Mouse (Mus musculus): Measurements from ENCODE around the gene Ptchd4. TPM values are rescaled to one million over a fixed set of nuclear protein-coding genes. Genes with fewer than 3 reads are reported as not detected.

Ptchd4 gene
- polyA plus RNA-seq, 2 experiments = 0.88 to 7.4 TPM

- Histone ChIP-seq H3K27me3 (ENCODE audit: control insufficient read depth, insufficient read depth, low read length) (no peaks in the 10 kb centered on the region), H3K4me1 (ENCODE audit: control insufficient read depth, insufficient read depth, low read length) (no peaks in the 10 kb centered on the region), H3K36me3 (ENCODE audit: control insufficient read depth, insufficient read depth, low read length) (no peaks in the 10 kb centered on the region), H3K9me3 (ENCODE audit: control insufficient read depth, low read length) (no peaks in the 10 kb centered on the region), H3K27ac (replicated peaks; ENCODE audit: low read depth, low read length) (no peak overlapping the region), H3K4me3 (replicated peaks; ENCODE audit: low read length) (no peak overlapping the region), H3K4me2 (replicated peaks; ENCODE audit: low read depth, low read length, severe bottlenecking) (no peak overlapping the region), H3K9ac (ENCODE audit: low read depth, low read length, severe bottlenecking) (no peak overlapping the region)
- ATAC-seq (ENCODE audit: low FRiP score, low read depth) (no peak), DNase-seq (ENCODE audit: low spot score) (peak; percentile 7)
- WGBS = 42% methylated on average over 5 of the region's 5 CpGs
- TF ChIP-seq POLR2A (IDR thresholded peaks at IDR 0.05; ENCODE audit: borderline replicate concordance, extremely low read depth, insufficient read depth, insufficient read length) = no peak
Measured at GRCm38 (mm10) chr17:42480173-42480991, 164.6 kb downstream of the Ptchd4 start.

- Histone ChIP-seq H3K4me3 (replicated peaks; ENCODE audit: low read length) (no peak overlapping the region), H3K4me1 (ENCODE audit: control insufficient read depth, insufficient read depth, low read length) (no peaks in the 10 kb centered on the region), H3K4me2 (replicated peaks; ENCODE audit: low read depth, low read length, severe bottlenecking) (no peak overlapping the region), H3K27ac (replicated peaks; ENCODE audit: low read depth, low read length) (no peak overlapping the region), H3K36me3 (ENCODE audit: control insufficient read depth, insufficient read depth, low read length) (no peaks in the 10 kb centered on the region), H3K9me3 (ENCODE audit: control insufficient read depth, low read length) (no peaks in the 10 kb centered on the region), H3K9ac (ENCODE audit: low read depth, low read length, severe bottlenecking) (no peak overlapping the region), H3K27me3 (ENCODE audit: control insufficient read depth, insufficient read depth, low read length) (no peaks in the 10 kb centered on the region)
- 77% methylated on average over 9 of the region's 9 CpGs for WGBS
- DNase-seq (ENCODE audit: low spot score) (no peak), ATAC-seq (ENCODE audit: low FRiP score, low read depth) (no peak)
- TF ChIP-seq POLR2A (IDR thresholded peaks at IDR 0.05; ENCODE audit: borderline replicate concordance, extremely low read depth, insufficient read depth, insufficient read length) = no peak
Measured at GRCm38 (mm10) chr17:42509356-42510262, 193.9 kb downstream of the Ptchd4 start.

DNA sequence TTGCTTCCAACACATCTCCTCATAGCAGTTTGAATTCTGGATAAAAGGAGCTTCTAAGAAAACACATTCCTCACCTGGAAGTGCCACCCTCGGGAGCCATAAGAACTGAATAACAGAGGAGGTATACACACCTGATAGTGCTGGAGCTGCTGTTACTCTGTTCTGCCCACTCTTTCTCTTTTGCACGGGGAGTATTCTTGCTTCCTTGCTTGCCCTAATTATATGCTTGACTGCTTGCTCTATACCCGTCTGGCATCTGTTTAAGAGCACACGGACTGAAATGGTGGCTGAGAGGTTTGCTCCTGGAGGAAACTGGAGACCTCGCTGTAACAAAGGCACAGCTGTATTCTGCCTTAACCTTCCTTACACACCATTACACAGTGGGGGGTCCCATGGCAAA is 214.4 kb downstream of the Ptchd4 start:
- no peak overlapping the region for H3K27ac ChIP-seq (replicated peaks; ENCODE audit: low read depth, low read length)
- no peaks in the 10 kb centered on the region for H3K27me3 ChIP-seq (ENCODE audit: control insufficient read depth, insufficient read depth, low read length)
- DNase-seq (ENCODE audit: low spot score) = no peak
- H3K9me3 ChIP-seq (ENCODE audit: control insufficient read depth, low read length) = no peaks in the 10 kb centered on the region
- no peak for ATAC-seq (ENCODE audit: low FRiP score, low read depth)
- TF ChIP-seq POLR2A (IDR thresholded peaks at IDR 0.05; ENCODE audit: borderline replicate concordance, extremely low read depth, insufficient read depth, insufficient read length) = no peak
- H3K4me3 ChIP-seq (replicated peaks; ENCODE audit: low read length) = no peak overlapping the region
- H3K4me1 ChIP-seq (ENCODE audit: control insufficient read depth, insufficient read depth, low read length) = no peaks in the 10 kb centered on the region
- WGBS = 40% methylated on average over 5 of the region's 5 CpGs
- no peak overlapping the region for H3K9ac ChIP-seq (ENCODE audit: low read depth, low read length, severe bottlenecking)
- no peak overlapping the region for H3K4me2 ChIP-seq (replicated peaks; ENCODE audit: low read depth, low read length, severe bottlenecking)
- no peaks in the 10 kb centered on the region for H3K36me3 ChIP-seq (ENCODE audit: control insufficient read depth, insufficient read depth, low read length)

GRCm38 (mm10) chr17:42549578-42549977 is 233.8 kb downstream of the Ptchd4 start:
- TF ChIP-seq POLR2A (IDR thresholded peaks at IDR 0.05; ENCODE audit: borderline replicate concordance, extremely low read depth, insufficient read depth, insufficient read length) = no peak
- Histone ChIP-seq H3K27ac (replicated peaks; ENCODE audit: low read depth, low read length) (no peak overlapping the region), H3K4me1 (ENCODE audit: control insufficient read depth, insufficient read depth, low read length) (no peaks in the 10 kb centered on the region), H3K27me3 (ENCODE audit: control insufficient read depth, insufficient read depth, low read length) (no peaks in the 10 kb centered on the region), H3K4me2 (replicated peaks; ENCODE audit: low read depth, low read length, severe bottlenecking) (no peak overlapping the region), H3K4me3 (replicated peaks; ENCODE audit: low read length) (no peak overlapping the region), H3K9me3 (ENCODE audit: control insufficient read depth, low read length) (no peaks in the 10 kb centered on the region), H3K9ac (ENCODE audit: low read depth, low read length, severe bottlenecking) (no peak overlapping the region), H3K36me3 (ENCODE audit: control insufficient read depth, insufficient read depth, low read length) (no peaks in the 10 kb centered on the region)
- DNase-seq (ENCODE audit: low spot score) = no peak
- no peak for ATAC-seq (ENCODE audit: low FRiP score, low read depth)
- 84% methylated on average over 2 of the region's 2 CpGs for WGBS
